Mouse (Mus musculus): ENCODE measurements at regions not wholly inside any gene's neighbourhood (a gene's known extent, or its start where the extent isn't known, plus 50 kb on each side); places are given as distances from the start of the nearest gene placed in this dataset.

DNA sequence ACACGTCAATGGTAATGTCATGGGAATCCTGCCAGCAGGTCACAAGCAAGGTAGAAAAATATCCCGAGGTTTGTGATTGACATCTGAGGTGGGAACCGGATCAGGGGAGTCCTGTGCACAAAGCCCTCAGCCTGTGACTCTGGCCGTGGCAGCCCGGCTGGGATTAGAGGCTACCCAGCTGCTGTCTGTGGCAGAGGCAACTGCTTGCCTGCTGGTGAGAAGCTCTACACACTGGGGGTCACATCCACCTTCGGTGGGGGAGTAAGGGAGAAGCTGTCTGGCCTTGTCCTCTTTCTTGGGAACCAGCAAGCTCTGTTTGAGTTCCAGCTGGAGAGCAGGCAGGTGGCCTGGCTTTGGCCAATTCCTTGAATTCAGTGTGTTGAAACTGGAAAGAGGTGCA is 64.3 kb upstream of the Cxcl12 start:
- DNase-seq (ENCODE audit: low spot score in 2 of 2) = no peak

DNA sequence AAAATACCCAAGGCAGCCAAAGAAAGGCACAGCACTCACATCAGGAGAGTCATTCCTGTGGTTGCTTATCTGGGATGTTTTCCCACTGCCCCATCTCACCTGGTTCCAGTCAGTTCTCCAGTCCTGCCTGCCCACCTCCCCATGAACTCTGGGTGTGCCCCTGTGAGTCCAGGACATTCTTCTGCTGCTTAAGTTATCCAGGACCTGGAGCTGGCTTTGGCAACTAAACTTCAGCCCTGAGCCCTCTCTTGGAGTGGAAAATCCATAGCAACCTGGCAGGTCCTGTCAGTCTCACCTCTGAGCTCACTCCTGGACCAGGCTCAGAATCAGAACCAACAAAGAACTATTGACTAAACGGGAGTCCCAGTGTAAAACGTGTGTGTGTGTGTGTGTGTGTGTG is 63.9 kb upstream of the Cxcl12 start:
- DNase-seq (ENCODE audit: low spot score in 2 of 2) = no peak

DNA sequence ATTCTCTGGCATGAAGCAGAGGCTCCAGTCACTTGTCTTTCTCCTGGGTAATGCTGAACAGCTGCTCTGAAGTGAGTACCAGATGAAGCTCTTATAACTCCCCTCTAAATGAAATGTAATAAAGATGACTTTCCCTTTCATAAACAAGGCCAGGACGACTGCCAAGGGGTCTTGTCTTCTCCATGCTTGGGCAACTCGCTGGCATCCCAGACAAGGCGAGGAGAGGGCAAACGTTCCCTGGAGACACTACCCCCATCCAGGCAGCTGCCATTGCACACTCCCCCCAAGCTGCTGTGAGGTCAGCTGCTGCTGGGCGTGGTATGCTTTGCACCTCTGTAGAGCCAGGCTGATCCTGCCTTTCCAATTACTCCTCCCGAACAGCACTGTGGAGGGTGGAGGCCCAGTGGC is 63.1 kb upstream of the Cxcl12 start:
- no peak for DNase-seq (ENCODE audit: low spot score in 2 of 2)

DNA sequence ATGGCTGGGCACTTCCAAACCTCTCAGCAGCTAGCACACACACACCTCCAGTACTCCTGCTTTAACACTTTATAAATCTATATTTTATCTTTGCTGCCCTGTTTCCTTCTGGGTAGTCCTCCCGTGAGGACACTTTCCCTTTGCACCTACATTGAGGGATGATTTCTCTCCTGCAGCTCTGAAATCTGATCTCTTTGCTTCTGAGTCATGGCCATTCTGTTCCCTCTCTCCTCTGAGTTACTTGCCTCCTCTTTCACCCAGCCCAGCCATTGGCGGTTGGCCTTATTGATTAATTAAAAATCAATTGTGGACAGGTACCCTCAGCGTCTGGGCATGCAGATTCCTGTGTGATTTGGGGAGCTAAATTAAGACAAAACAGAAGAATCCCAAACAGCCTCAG is 58.0 kb upstream of the Cxcl12 start:
- no peak for DNase-seq (ENCODE audit: low spot score in 2 of 2)

DNA sequence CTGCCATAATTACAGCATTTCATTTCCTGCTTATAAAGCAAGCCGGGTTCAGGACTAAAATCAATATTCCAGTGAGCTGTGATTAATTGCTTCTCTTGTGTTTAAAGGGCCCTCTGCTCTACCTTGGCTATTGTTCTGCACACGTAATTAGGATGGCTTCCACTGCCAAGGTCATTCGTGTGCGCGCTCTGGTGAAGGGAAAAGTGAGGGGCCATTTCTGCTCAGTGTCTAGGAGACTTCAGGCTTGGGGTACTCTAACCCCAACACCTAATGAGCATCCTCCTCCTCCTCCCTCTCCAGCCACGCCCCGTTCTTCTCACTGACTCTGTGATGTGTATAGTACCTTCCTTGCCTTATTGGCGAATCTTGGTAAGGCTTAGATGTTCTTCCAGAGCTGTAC is 53.5 kb upstream of the Cxcl12 start:
- no peak for DNase-seq (ENCODE audit: low spot score in 2 of 2)

DNA sequence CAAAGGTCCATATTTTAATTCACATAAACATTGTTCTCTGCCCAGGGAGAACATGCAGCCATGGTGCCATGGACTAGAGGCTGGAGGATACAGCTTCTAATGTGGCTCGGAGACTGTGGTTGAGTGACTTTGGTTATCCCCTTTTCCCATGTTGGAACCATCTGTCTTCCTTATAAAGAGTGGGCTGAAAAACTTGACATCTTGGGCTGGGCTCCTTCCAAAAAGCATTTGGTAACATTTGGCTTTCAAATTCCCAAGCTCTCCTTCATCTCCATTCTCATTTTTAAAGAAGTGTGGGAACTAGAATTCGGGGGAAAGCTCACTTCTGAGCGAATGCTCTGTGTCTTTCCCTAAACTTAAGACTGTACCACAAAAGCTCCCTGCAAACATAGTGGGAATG is 50.3 kb upstream of the Cxcl12 start:
- DNase-seq (ENCODE audit: low spot score in 2 of 2) = peak in 1 of 2 experiments; percentile 34
